Mouse (Mus musculus): ENCODE data around the gene Ppp2r2c. TPM values are rescaled to one million over a fixed set of nuclear protein-coding genes. Genes with fewer than 3 reads are reported as not detected.

Gene Ppp2r2c
- polyA plus RNA-seq, 1 experiment from 2014 or later = 0.03 TPM

GRCm38 (mm10) chr5:36917245-36917644 is 48.9 kb downstream of the Ppp2r2c start:
- no peak for ATAC-seq (ENCODE audit: low read depth)
- 60% methylated on average over 4 of the region's 4 CpGs for WGBS (ENCODE audit: insufficient replicate concordance)
- H3K9me3 ChIP-seq (replicated peaks) = no peaks in the 10 kb centered on the region

GRCm38 (mm10) chr5:36918016-36918415 is 49.7 kb downstream of the Ppp2r2c start:
- H3K36me3 ChIP-seq = no peaks in the 10 kb centered on the region
- ATAC-seq (ENCODE audit: low read depth) (no peak), DNase-seq (no peak)
- 64% methylated on average over 7 of the region's 7 CpGs for WGBS (ENCODE audit: insufficient replicate concordance)
- no peak overlapping the region for H3K9ac ChIP-seq
- no peak overlapping the region for H3K27ac ChIP-seq
- no peaks in the 10 kb centered on the region for H3K27me3 ChIP-seq
- H3K4me2 ChIP-seq = no peak overlapping the region
- no peaks in the 10 kb centered on the region for H3K4me1 ChIP-seq (replicated peaks)
- H3K9me3 ChIP-seq (replicated peaks) = no peaks in the 10 kb centered on the region
- no peak overlapping the region for H3K4me3 ChIP-seq (replicated peaks)

More at GRCm38 (mm10) chr5:36917245-36917644, 48.9 kb downstream of the Ppp2r2c start:
- Histone ChIP-seq H3K27ac (no peak overlapping the region), H3K4me2 (no peak overlapping the region), H3K9ac (no peak overlapping the region), H3K4me3 (replicated peaks) (no peak overlapping the region), H3K4me1 (replicated peaks) (no peaks in the 10 kb centered on the region), H3K36me3 (no peaks in the 10 kb centered on the region), H3K27me3 (no peaks in the 10 kb centered on the region)
- no peak for DNase-seq

GRCm38 (mm10) chr5:36920072-36920471 is 51.8 kb downstream of the Ppp2r2c start:
- no peaks in the 10 kb centered on the region for H3K27me3 ChIP-seq
- WGBS (ENCODE audit: insufficient replicate concordance) = 31% methylated on average over 1 of the region's 1 CpGs
- H3K9ac ChIP-seq = no peak overlapping the region
- no peaks in the 10 kb centered on the region for H3K4me1 ChIP-seq (replicated peaks)
- H3K27ac ChIP-seq = no peak overlapping the region
- no peak for DNase-seq
- no peak overlapping the region for H3K4me2 ChIP-seq
- H3K4me3 ChIP-seq (replicated peaks) = no peak overlapping the region
- no peaks in the 10 kb centered on the region for H3K9me3 ChIP-seq (replicated peaks)
- H3K36me3 ChIP-seq = no peaks in the 10 kb centered on the region
- ATAC-seq (ENCODE audit: low read depth) = no peak

GRCm38 (mm10) chr5:36921871-36922270 is 53.6 kb downstream of the Ppp2r2c start:
- no peaks in the 10 kb centered on the region for H3K27me3 ChIP-seq
- H3K9me3 ChIP-seq (replicated peaks) = no peaks in the 10 kb centered on the region
- no peaks in the 10 kb centered on the region for H3K36me3 ChIP-seq
- no peak overlapping the region for H3K4me3 ChIP-seq (replicated peaks)
- no peak for DNase-seq
- no peak overlapping the region for H3K9ac ChIP-seq
- WGBS (ENCODE audit: insufficient replicate concordance) = 50% methylated on average over 1 of the region's 1 CpGs
- H3K4me1 ChIP-seq (replicated peaks) = no peaks in the 10 kb centered on the region
- ATAC-seq (ENCODE audit: low read depth) = no peak
- H3K4me2 ChIP-seq = no peak overlapping the region
- no peak overlapping the region for H3K27ac ChIP-seq

GRCm38 (mm10) chr5:36922811-36923210 is 54.5 kb downstream of the Ppp2r2c start:
- Histone ChIP-seq H3K27me3 (no peaks in the 10 kb centered on the region), H3K9ac (no peak overlapping the region), H3K36me3 (no peaks in the 10 kb centered on the region), H3K9me3 (replicated peaks) (no peaks in the 10 kb centered on the region), H3K4me2 (no peak overlapping the region), H3K27ac (no peak overlapping the region), H3K4me1 (replicated peaks) (no peaks in the 10 kb centered on the region), H3K4me3 (replicated peaks) (no peak overlapping the region)
- ATAC-seq (ENCODE audit: low read depth) = no peak
- DNase-seq = no peak
- 17% methylated on average over 10 of the region's 10 CpGs for WGBS (ENCODE audit: insufficient replicate concordance)

GRCm38 (mm10) chr5:36923826-36924700 is 55.8 kb downstream of the Ppp2r2c start:
- DNase-seq (no peak), ATAC-seq (ENCODE audit: low read depth) (no peak)
- Histone ChIP-seq H3K9me3 (replicated peaks) (no peaks in the 10 kb centered on the region), H3K4me1 (replicated peaks) (no peaks in the 10 kb centered on the region), H3K27ac (no peak overlapping the region), H3K36me3 (no peaks in the 10 kb centered on the region), H3K4me2 (no peak overlapping the region), H3K9ac (no peak overlapping the region), H3K4me3 (replicated peaks) (no peak overlapping the region), H3K27me3 (no peaks in the 10 kb centered on the region)
- 29% methylated on average over 11 of the region's 11 CpGs for WGBS (ENCODE audit: insufficient replicate concordance)

- no peaks in the 10 kb centered on the region for H3K4me1 ChIP-seq (replicated peaks)
- ATAC-seq (ENCODE audit: low read depth) = no peak
Measured at GRCm38 (mm10) chr5:36928701-36929100, 60.4 kb downstream of the Ppp2r2c start.

GRCm38 (mm10) chr5:36929376-36929775 is 61.1 kb downstream of the Ppp2r2c start:
- no peak for ATAC-seq (ENCODE audit: low read depth)
- WGBS (ENCODE audit: insufficient replicate concordance) = 43% methylated on average over 3 of the region's 3 CpGs
- H3K9me3 ChIP-seq (replicated peaks) = no peaks in the 10 kb centered on the region
- DNase-seq = no peak
- no peak overlapping the region for H3K4me2 ChIP-seq
- no peaks in the 10 kb centered on the region for H3K36me3 ChIP-seq
- H3K27ac ChIP-seq = no peak overlapping the region
- no peak overlapping the region for H3K4me3 ChIP-seq (replicated peaks)
- no peaks in the 10 kb centered on the region for H3K27me3 ChIP-seq
- H3K9ac ChIP-seq = no peak overlapping the region
- H3K4me1 ChIP-seq (replicated peaks) = no peaks in the 10 kb centered on the region

More at GRCm38 (mm10) chr5:36928701-36929100, 60.4 kb downstream of the Ppp2r2c start:
- no peak overlapping the region for H3K9ac ChIP-seq
- no peak overlapping the region for H3K4me3 ChIP-seq (replicated peaks)
- DNase-seq = no peak
- WGBS (ENCODE audit: insufficient replicate concordance) = 45% methylated on average over 4 of the region's 4 CpGs
- H3K27me3 ChIP-seq = no peaks in the 10 kb centered on the region
- H3K27ac ChIP-seq = no peak overlapping the region
- H3K36me3 ChIP-seq = no peaks in the 10 kb centered on the region
- no peak overlapping the region for H3K4me2 ChIP-seq
- H3K9me3 ChIP-seq (replicated peaks) = no peaks in the 10 kb centered on the region

- no peak overlapping the region for H3K27ac ChIP-seq
- no peak for ATAC-seq (ENCODE audit: low read depth)
- no peak overlapping the region for H3K4me3 ChIP-seq (replicated peaks)
- no peak overlapping the region for H3K4me2 ChIP-seq
- H3K36me3 ChIP-seq = no peaks in the 10 kb centered on the region
- H3K9me3 ChIP-seq (replicated peaks) = no peaks in the 10 kb centered on the region
- no peaks in the 10 kb centered on the region for H3K4me1 ChIP-seq (replicated peaks)
- no peak for DNase-seq
- H3K27me3 ChIP-seq = no peaks in the 10 kb centered on the region
- 42% methylated on average over 8 of the region's 8 CpGs for WGBS (ENCODE audit: insufficient replicate concordance)
- H3K9ac ChIP-seq = no peak overlapping the region
Measured at GRCm38 (mm10) chr5:36933383-36933782, 65.1 kb downstream of the Ppp2r2c start.

- H3K9ac ChIP-seq = no peak overlapping the region
- H3K4me2 ChIP-seq = no peak overlapping the region
- H3K4me3 ChIP-seq (replicated peaks) = no peak overlapping the region
- no peak for DNase-seq
- ATAC-seq (ENCODE audit: low read depth) = no peak
- H3K4me1 ChIP-seq (replicated peaks) = no peaks in the 10 kb centered on the region
- WGBS (ENCODE audit: insufficient replicate concordance) = 55% methylated on average over 17 of the region's 17 CpGs
- H3K27ac ChIP-seq = no peak overlapping the region
- no peaks in the 10 kb centered on the region for H3K27me3 ChIP-seq
- H3K9me3 ChIP-seq (replicated peaks) = no peaks in the 10 kb centered on the region
- no peaks in the 10 kb centered on the region for H3K36me3 ChIP-seq
Measured at GRCm38 (mm10) chr5:36935486-36936473, 67.5 kb downstream of the Ppp2r2c start.

- H3K4me2 ChIP-seq = no peak overlapping the region
- WGBS (ENCODE audit: insufficient replicate concordance) = 62% methylated on average over 7 of the region's 7 CpGs
- no peaks in the 10 kb centered on the region for H3K27me3 ChIP-seq
- H3K36me3 ChIP-seq = no peaks in the 10 kb centered on the region
- H3K4me3 ChIP-seq (replicated peaks) = no peak overlapping the region
- no peak for ATAC-seq (ENCODE audit: low read depth)
- H3K27ac ChIP-seq = no peak overlapping the region
- DNase-seq = no peak
- no peaks in the 10 kb centered on the region for H3K4me1 ChIP-seq (replicated peaks)
- no peak overlapping the region for H3K9ac ChIP-seq
- no peaks in the 10 kb centered on the region for H3K9me3 ChIP-seq (replicated peaks)
Measured at GRCm38 (mm10) chr5:36936548-36936947, 68.2 kb downstream of the Ppp2r2c start.
